Mouse (Mus musculus): ENCODE results near the gene 1700030K09Rik. TPM values are rescaled to one million over a fixed set of nuclear protein-coding genes. Genes with fewer than 3 reads are reported as not detected.

The 1700030K09Rik gene
- polyA plus RNA-seq (2021): 11.3 TPM

- H3K27me3 ChIP-seq: no peaks in the 10 kb centered on the region
- ChIA-PET CTCF (interaction anchor here (1.5 kb wide), 1 partner anchor 21 kb away, joined by 5 read pairs; no protein-coding TSS in a partner anchor), POLR2A (interaction anchor here (1.2 kb wide), 1 partner anchor 21 kb away, joined by 3 read pairs; no protein-coding TSS in a partner anchor)
- peak; percentile 93 for ATAC-seq
- in situ Hi-C loops (cut with MboI; ENCODE audit: low pct_unique_long_range_greater_than_20kb): no loop called here
- DNase-seq (ENCODE audit: low read depth, low spot score): peak; percentile 92
- TF ChIP-seq CTCF (IDR thresholded peaks at IDR 0.05): no peak
These were observed at the start of gene 1700030K09Rik, which contains the start of gene Calr3 for GRCm38 (mm10) chr8:72443338-72443993. TSS of gene 1700030K09Rik (plus strand) at chr8:72443880. TSS of gene Calr3 (minus strand) at chr8:72443870.

GRCm38 (mm10) chr8:72401381-72401780 lies 42.3 kb upstream of the 1700030K09Rik start:
- ChIA-PET CTCF (interaction anchor here (1.4 kb wide), 1 partner anchor 44 kb away, joined by 3 read pairs; no protein-coding TSS in a partner anchor), POLR2A (no interaction called here)
- no peak for DNase-seq (ENCODE audit: low read depth, low spot score)
- no peak for TF ChIP-seq CTCF (IDR thresholded peaks at IDR 0.05)
- in situ Hi-C loops (cut with MboI; ENCODE audit: low pct_unique_long_range_greater_than_20kb): no loop called here
- H3K27me3 ChIP-seq: no peaks in the 10 kb centered on the region
- ATAC-seq: no peak

GRCm38 (mm10) chr8:72402981-72403380 lies 40.7 kb upstream of the 1700030K09Rik start:
- TF ChIP-seq CTCF (IDR thresholded peaks at IDR 0.05): no peak
- ChIA-PET POLR2A (no interaction called here), CTCF (interaction anchor here (0.7 to 1.9 kb wide), 5 partner anchors 9 to 20 kb away, joined by 3 to 5 read pairs (median 3); no protein-coding TSS in a partner anchor)
- no peaks in the 10 kb centered on the region for H3K27me3 ChIP-seq
- in situ Hi-C loops (cut with MboI; ENCODE audit: low pct_unique_long_range_greater_than_20kb): no loop called here
- DNase-seq (ENCODE audit: low read depth, low spot score): no peak
- no peak for ATAC-seq

- DNase-seq (ENCODE audit: low read depth, low spot score) (no peak), ATAC-seq (no peak)
- ChIA-PET CTCF (interaction anchor here (1.1 to 1.5 kb wide), 3 partner anchors 8 to 19 kb away, joined by 4 to 5 read pairs (median 4); no protein-coding TSS in a partner anchor), POLR2A (no interaction called here)
- H3K27me3 ChIP-seq: no peaks in the 10 kb centered on the region
- no peak for TF ChIP-seq CTCF (IDR thresholded peaks at IDR 0.05)
- in situ Hi-C loops (cut with MboI; ENCODE audit: low pct_unique_long_range_greater_than_20kb): no loop called here
These were observed 35.8 kb upstream of the 1700030K09Rik start for GRCm38 (mm10) chr8:72407878-72408277.

- no peak for TF ChIP-seq CTCF (IDR thresholded peaks at IDR 0.05)
- in situ Hi-C loops (cut with MboI; ENCODE audit: low pct_unique_long_range_greater_than_20kb): no loop called here
- ChIA-PET POLR2A (interaction anchor here (0.6 to 1.2 kb wide), 2 partner anchors 90 to 485 kb away, joined by 3 read pairs; partner anchors contain the start of gene Klf2), CTCF (no interaction called here)
- no peaks in the 10 kb centered on the region for H3K27me3 ChIP-seq
- no peak for DNase-seq (ENCODE audit: low read depth, low spot score)
- ATAC-seq: no peak
These were observed 34.2 kb upstream of the 1700030K09Rik start for GRCm38 (mm10) chr8:72409443-72409842.

GRCm38 (mm10) chr8:72413839-72414238 lies 29.8 kb upstream of the 1700030K09Rik start:
- POLR2A ChIA-PET: no interaction called here
- no peaks in the 10 kb centered on the region for H3K27me3 ChIP-seq
- ATAC-seq (no peak), DNase-seq (ENCODE audit: low read depth, low spot score) (no peak)
- TF ChIP-seq CTCF (IDR thresholded peaks at IDR 0.05): no peak
- CTCF ChIA-PET: no interaction called here
- in situ Hi-C loops (cut with MboI; ENCODE audit: low pct_unique_long_range_greater_than_20kb): no loop called here

GRCm38 (mm10) chr8:72415252-72415651 lies 28.4 kb upstream of the 1700030K09Rik start:
- H3K27me3 ChIP-seq: no peaks in the 10 kb centered on the region
- DNase-seq (ENCODE audit: low read depth, low spot score) (no peak), ATAC-seq (no peak)
- ChIA-PET CTCF (interaction anchor here (1.4 kb wide), 1 partner anchor 10 kb away, joined by 3 read pairs; no protein-coding TSS in a partner anchor), POLR2A (no interaction called here)
- in situ Hi-C loops (cut with MboI; ENCODE audit: low pct_unique_long_range_greater_than_20kb): no loop called here
- no peak for TF ChIP-seq CTCF (IDR thresholded peaks at IDR 0.05)

- DNase-seq (ENCODE audit: low read depth, low spot score): no peak
- POLR2A ChIA-PET: no interaction called here
- in situ Hi-C loops (cut with MboI; ENCODE audit: low pct_unique_long_range_greater_than_20kb): no loop called here
- ATAC-seq: no peak
- no peaks in the 10 kb centered on the region for H3K27me3 ChIP-seq
- CTCF ChIA-PET: no interaction called here
- no peak for TF ChIP-seq CTCF (IDR thresholded peaks at IDR 0.05)
These were observed 25.6 kb upstream of the 1700030K09Rik start for GRCm38 (mm10) chr8:72418073-72418472.

- in situ Hi-C loops (cut with MboI; ENCODE audit: low pct_unique_long_range_greater_than_20kb): no loop called here
- POLR2A ChIA-PET: no interaction called here
- no peaks in the 10 kb centered on the region for H3K27me3 ChIP-seq
- DNase-seq (ENCODE audit: low read depth, low spot score) (no peak), ATAC-seq (peak; percentile 23)
- TF ChIP-seq CTCF (IDR thresholded peaks at IDR 0.05): no peak
- CTCF ChIA-PET: interaction anchor here (1.1 kb wide), 1 partner anchor 15 kb away, joined by 4 read pairs; no protein-coding TSS in a partner anchor
These were observed 22.9 kb upstream of the 1700030K09Rik start for GRCm38 (mm10) chr8:72420571-72421361.

All from Patski (cell line).